Mouse (Mus musculus): Measurements from ENCODE around the gene Arhgef10l.

DNA sequence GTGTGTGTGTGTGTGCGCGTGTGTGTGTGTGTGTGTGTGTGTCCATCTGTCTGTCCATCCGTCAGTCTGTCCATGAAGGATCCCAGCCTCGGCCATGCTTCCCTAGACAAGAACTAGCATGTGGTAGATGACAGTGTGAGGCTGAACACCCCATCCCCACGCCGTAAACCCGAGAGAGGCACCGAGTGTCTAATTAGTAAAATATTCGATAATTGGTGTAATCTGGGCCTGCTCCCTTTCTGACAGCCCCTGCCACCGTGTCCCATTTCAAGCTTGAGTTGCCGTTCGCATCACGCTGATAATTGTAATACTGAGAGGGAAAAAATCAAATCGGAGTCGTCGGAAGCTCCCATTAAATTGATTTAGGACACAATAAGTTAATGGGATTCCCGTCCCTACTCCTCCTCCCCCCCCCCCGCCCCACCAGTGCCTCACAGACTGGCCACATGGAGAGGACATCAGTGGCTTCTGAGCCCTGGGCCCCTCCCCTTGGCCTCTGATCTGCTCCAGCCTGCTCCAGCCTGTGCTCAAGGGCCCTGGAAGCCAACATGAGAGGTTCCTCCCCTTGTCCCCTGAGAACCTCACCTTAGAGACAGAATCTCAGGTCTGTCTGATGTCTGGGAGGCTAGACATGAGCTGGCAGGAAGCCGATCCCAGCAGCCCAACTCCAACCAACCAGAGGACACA, 160.7 kb downstream of the Arhgef10l start:
- TF ChIP-seq CTCF (IDR thresholded peaks at IDR 0.05; ENCODE audit: insufficient read depth, low read length) (no peak), POLR2A (IDR thresholded peaks at IDR 0.05; ENCODE audit: borderline replicate concordance, extremely low read depth, low read depth, low read length) (no peak)

Data from lung, adult 2 months (tissue).